Mouse (Mus musculus): Measurements from ENCODE around the gene Gpr4. TPM values are rescaled to one million over a fixed set of nuclear protein-coding genes. Genes with fewer than 3 reads are reported as not detected.

Gpr4 gene
- polyA plus RNA-seq, 1 experiment from 2014 or later = 2.3 TPM

DNA sequence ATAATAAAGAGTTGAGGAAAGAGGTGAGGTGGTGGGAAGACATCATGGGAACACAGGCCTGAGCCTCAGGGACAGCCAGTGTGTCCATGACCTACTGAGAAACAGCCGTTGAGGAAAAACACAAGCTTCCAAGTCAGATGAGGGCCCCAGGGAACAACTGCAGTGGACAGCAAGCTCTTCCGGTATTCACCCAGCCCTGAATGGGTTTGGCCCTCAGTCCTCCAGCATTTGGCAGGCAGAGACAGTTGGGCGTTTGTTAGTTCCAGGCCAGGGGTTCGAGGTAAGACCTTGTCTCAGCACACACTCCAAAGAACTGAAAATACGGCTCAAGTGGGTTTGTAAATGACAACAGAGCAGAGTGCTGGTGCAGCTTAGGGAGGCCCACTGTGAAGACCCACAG lies 41.1 kb downstream of the Gpr4 start:
- H3K27me3 ChIP-seq = no peaks in the 10 kb centered on the region
- no peak overlapping the region for H3K4me2 ChIP-seq
- no peak overlapping the region for H3K9ac ChIP-seq
- no peaks in the 10 kb centered on the region for H3K4me1 ChIP-seq (replicated peaks)
- ATAC-seq (ENCODE audit: low FRiP score) = no peak
- no peak overlapping the region for H3K27ac ChIP-seq
- WGBS = 75% methylated on average over 5 of the region's 5 CpGs
- H3K36me3 ChIP-seq = peaks cover 33% of the 10 kb centered on the region
- H3K9me3 ChIP-seq = no peaks in the 10 kb centered on the region
- H3K4me3 ChIP-seq = no peak overlapping the region

DNA sequence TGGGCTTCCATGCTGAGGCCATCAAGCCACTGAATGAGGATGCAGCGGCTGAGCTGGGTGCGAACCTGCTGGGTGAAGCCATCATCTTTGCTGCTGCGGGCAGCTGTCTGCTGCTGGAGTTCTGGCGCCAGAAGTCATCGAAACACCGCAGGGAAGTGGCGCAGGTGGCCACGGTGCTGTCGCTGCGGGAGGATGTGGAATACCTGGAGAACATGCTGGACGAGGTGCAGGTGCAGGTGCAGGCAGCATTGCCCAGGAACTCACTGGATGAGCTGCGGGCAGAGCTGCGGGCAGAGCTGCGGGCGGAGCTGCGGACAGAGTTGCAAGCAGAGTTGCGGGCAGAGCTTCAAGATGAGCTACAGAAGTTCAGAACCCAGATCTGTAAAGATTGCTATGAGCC lies 43.1 kb downstream of the Gpr4 start:
- Histone ChIP-seq H3K9me3 (no peaks in the 10 kb centered on the region), H3K27ac (no peak overlapping the region), H3K36me3 (peaks cover 52% of the 10 kb centered on the region), H3K4me2 (no peak overlapping the region), H3K4me3 (no peak overlapping the region), H3K27me3 (no peaks in the 10 kb centered on the region), H3K4me1 (replicated peaks) (no peaks in the 10 kb centered on the region), H3K9ac (no peak overlapping the region)
- WGBS = 87% methylated on average over 17 of the region's 17 CpGs
- ATAC-seq (ENCODE audit: low FRiP score) = no peak

DNA sequence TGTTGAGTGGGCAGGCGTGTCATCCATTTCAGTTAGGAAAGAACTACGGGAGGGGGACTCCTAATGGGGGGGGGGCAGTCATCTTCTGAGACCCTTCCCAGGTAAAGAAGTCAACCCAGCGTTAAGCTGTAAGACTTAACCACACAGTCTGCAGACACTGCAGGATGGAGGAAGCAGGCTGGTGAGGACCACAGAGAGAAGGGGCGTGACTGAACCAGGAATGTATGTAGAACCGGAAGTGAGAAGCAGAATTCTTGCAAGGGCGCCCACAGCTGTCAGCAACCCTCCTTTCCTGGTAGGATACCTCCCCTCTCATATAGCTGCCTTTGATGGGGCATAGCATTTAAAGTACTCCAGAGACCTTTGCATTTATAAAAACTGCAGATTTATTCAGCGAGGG lies 44.2 kb downstream of the Gpr4 start:
- WGBS = 91% methylated on average over 7 of the region's 7 CpGs
- no peak overlapping the region for H3K4me2 ChIP-seq
- no peak overlapping the region for H3K4me3 ChIP-seq
- no peaks in the 10 kb centered on the region for H3K27me3 ChIP-seq
- no peaks in the 10 kb centered on the region for H3K9me3 ChIP-seq
- H3K27ac ChIP-seq = no peak overlapping the region
- ATAC-seq (ENCODE audit: low FRiP score) = no peak
- no peaks in the 10 kb centered on the region for H3K4me1 ChIP-seq (replicated peaks)
- no peak overlapping the region for H3K9ac ChIP-seq
- H3K36me3 ChIP-seq = peaks cover 62% of the 10 kb centered on the region

DNA sequence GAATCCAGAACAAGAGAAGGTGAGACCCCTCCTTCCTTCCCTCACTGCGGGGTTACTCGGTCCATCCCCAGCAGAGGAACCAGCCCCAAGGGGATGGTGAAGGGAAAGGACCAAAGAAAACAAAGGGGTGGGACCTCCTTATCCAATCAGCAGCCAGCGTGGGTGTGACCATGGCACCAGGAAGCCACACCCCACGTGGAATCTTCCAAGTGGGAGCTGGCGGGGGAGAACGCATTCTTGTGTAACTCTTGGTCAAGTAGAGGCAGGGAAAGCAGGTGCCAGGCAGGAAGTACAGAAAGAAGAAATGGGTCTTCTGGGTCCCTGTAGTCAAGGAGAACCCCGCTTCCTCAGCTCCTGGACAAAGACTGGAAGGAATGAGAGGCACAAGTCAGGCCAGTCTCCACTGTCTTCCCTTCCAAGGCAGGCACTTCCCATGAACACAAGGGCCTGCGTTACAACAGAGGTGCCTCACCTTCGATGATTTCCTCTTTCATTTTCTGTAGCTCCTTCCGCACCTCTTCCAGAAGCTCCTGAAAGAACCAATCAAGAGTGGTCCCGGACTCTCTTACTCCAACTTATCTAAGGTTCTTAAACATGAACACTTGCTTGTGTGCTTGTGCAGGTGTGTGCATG lies 45.2 kb downstream of the Gpr4 start:
- H3K9ac ChIP-seq = no peak overlapping the region
- no peak overlapping the region for H3K4me2 ChIP-seq
- H3K9me3 ChIP-seq = no peaks in the 10 kb centered on the region
- ATAC-seq (ENCODE audit: low FRiP score) = peak; percentile 75
- no peak overlapping the region for H3K27ac ChIP-seq
- WGBS = 39% methylated on average over 11 of the region's 11 CpGs
- peaks cover 72% of the 10 kb centered on the region for H3K36me3 ChIP-seq
- no peak overlapping the region for H3K4me3 ChIP-seq
- no peaks in the 10 kb centered on the region for H3K27me3 ChIP-seq
- H3K4me1 ChIP-seq (replicated peaks) = no peaks in the 10 kb centered on the region

DNA sequence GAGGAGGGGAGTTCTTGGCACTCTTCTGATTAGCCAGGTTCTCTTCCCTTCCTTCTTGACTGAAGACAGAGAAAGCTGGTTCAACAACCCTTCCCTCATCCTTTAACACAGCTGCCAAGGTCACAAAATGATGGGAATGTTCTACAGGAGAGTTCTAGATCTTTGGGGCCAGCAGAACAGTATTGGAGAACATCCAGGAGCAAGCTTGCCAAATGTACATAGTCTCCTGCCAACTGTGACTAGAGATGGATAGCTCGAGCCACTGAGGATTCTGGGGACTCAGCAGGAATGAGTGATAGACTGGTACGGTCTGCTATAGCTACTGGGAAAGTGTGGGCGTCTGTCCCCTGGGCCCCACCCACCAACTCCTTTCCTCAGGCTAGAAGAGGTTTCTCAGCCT lies 46.0 kb downstream of the Gpr4 start:
- ATAC-seq (ENCODE audit: low FRiP score) = no peak
- H3K36me3 ChIP-seq = peaks cover 80% of the 10 kb centered on the region

DNA sequence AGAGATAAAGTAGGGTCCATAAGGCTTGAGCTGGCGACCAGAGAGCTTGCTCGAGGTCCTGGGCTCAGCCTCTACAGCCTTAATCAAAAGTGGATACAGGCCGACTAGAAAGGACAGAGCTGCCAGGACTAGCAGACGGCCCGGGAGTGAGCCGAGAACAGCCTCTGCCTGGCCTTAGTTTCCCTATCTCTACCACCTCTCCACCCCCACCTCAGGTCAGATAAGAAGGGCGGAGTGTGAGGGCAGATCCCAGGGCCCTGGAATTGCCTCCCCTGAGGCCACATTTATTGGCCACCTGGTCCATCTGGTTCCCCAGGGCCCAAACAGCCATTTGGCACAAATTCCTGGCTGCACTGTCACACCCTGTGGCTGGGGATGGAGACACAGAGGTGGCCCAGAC lies 52.8 kb downstream of the Gpr4 start:
- Histone ChIP-seq H3K9ac (no peak overlapping the region), H3K36me3 (peaks cover 46% of the 10 kb centered on the region), H3K4me3 (no peak overlapping the region), H3K27me3 (no peaks in the 10 kb centered on the region), H3K4me1 (replicated peaks) (peaks cover 29% of the 10 kb centered on the region), H3K9me3 (no peaks in the 10 kb centered on the region), H3K4me2 (no peak overlapping the region), H3K27ac (no peak overlapping the region)
- ATAC-seq (ENCODE audit: low FRiP score) = no peak
- 84% methylated on average over 7 of the region's 7 CpGs for WGBS

More for the DNA sequence above, 46.0 kb downstream of the Gpr4 start:
- H3K4me3 ChIP-seq = no peak overlapping the region
- no peak overlapping the region for H3K27ac ChIP-seq
- H3K4me1 ChIP-seq (replicated peaks) = no peaks in the 10 kb centered on the region
- WGBS = 83% methylated on average over 3 of the region's 3 CpGs
- H3K4me2 ChIP-seq = no peak overlapping the region
- H3K27me3 ChIP-seq = no peaks in the 10 kb centered on the region
- no peaks in the 10 kb centered on the region for H3K9me3 ChIP-seq
- no peak overlapping the region for H3K9ac ChIP-seq

DNA sequence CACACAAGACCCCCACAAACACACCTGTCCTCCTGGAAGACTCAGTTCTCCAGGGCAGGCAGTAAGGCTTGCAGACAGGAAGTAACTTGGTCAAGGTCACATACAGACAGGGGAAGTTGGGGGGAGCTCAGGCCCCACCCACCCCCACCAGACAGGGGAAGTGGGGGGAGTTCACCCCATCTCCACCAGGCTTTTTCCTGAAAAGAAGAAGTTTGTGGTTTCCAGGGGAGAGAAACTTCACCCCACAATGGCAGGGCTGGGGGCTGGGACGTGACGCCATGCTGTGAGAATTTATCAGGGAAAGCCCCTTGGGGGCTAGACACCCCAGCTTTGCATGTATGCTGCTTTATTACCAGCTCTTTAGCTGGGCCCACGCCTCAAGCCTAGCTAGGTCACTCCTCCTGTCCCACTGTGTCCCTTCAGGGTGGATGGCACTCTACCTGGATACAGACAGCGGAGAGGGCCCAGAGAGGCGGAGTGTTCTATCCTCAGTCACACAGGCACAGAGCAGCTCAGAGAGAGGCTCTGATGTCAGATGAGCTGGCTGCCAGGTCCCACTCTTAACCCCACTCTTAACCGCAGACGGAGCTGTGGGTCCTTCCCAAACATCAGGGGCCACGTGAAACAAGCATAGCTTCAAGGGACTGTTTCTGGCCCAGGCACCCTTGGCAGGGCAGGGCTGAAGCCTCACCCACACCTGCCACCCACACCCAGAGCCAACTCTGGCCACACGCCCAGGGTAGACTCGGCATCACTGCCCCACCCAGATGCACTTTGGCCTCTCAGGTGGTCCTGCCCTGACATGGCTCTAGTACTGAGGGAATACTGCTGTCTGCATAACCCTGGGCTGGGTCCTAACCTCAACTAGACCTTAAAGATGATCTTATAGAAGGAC lies 53.8 kb downstream of the Gpr4 start:
- no peak overlapping the region for H3K27ac ChIP-seq
- WGBS = 82% methylated on average over 10 of the region's 10 CpGs
- ATAC-seq (ENCODE audit: low FRiP score) = peak; percentile 22; the same call in 1 of the 2 replicates
- no peaks in the 10 kb centered on the region for H3K9me3 ChIP-seq
- H3K9ac ChIP-seq = no peak overlapping the region
- no peaks in the 10 kb centered on the region for H3K27me3 ChIP-seq
- H3K36me3 ChIP-seq = peaks cover 35% of the 10 kb centered on the region
- H3K4me3 ChIP-seq = no peak overlapping the region
- H3K4me2 ChIP-seq = no peak overlapping the region
- H3K4me1 ChIP-seq (replicated peaks) = peaks cover 39% of the 10 kb centered on the region

GRCm38 (mm10) chr7:19267051-19267450 lies 54.7 kb downstream of the Gpr4 start:
- no peak overlapping the region for H3K4me3 ChIP-seq
- no peak overlapping the region for H3K4me2 ChIP-seq
- no peak overlapping the region for H3K9ac ChIP-seq
- no peaks in the 10 kb centered on the region for H3K9me3 ChIP-seq
- peaks cover 28% of the 10 kb centered on the region for H3K36me3 ChIP-seq
- ATAC-seq (ENCODE audit: low FRiP score) = no peak
- peaks cover 39% of the 10 kb centered on the region for H3K4me1 ChIP-seq (replicated peaks)
- H3K27me3 ChIP-seq = no peaks in the 10 kb centered on the region
- H3K27ac ChIP-seq = no peak overlapping the region
- WGBS = 78% methylated on average over 10 of the region's 10 CpGs

DNA sequence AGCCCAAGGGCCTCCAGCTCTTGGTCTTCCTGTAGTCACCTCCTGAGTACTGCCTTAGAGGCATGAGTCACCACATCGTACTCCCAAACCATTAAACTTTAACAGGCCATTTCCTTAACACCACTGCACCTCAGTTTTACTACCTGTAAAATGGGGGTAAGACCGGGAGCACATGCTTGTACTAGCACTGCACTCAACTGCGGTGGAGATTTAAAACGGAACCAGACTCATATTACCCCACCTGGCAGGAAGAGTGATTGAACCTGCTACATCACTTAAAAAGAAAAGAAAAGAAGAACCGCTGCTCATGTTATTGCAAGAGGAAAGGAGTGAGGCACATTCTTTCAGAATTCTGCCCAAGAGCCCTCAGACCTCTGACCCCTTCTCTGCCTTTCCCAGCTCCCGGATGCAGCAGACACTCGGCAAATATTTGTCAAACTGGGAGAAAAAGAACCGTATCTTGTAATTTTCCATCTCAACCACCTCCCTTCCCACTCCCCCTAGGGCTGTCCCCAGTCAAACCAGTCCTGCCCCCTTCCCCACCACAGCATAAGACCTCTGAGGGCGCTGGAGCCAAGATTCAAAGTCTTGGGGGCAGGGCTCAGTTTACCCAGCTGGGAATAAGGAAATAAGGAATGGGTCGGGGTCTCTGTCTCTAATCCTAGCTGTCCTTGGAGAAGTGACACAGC lies 56.8 kb downstream of the Gpr4 start:
- H3K4me1 ChIP-seq (replicated peaks) = peaks cover 44% of the 10 kb centered on the region
- peak overlapping the region; percentile 95 for H3K9ac ChIP-seq
- no peak for ATAC-seq (ENCODE audit: low FRiP score)
- no peaks in the 10 kb centered on the region for H3K9me3 ChIP-seq
- peak overlapping the region; percentile 97 for H3K4me2 ChIP-seq
- peaks cover 8% of the 10 kb centered on the region for H3K36me3 ChIP-seq
- H3K4me3 ChIP-seq = peak overlapping the region; percentile 96
- H3K27ac ChIP-seq = peak overlapping the region; percentile 86; the same call in 1 of the 2 replicates
- 60% methylated on average over 10 of the region's 10 CpGs for WGBS
- 0 out of 2 replicates have a peak, but pooled peaks cover 2% of the 10 kb centered on the region for H3K27me3 ChIP-seq

DNA sequence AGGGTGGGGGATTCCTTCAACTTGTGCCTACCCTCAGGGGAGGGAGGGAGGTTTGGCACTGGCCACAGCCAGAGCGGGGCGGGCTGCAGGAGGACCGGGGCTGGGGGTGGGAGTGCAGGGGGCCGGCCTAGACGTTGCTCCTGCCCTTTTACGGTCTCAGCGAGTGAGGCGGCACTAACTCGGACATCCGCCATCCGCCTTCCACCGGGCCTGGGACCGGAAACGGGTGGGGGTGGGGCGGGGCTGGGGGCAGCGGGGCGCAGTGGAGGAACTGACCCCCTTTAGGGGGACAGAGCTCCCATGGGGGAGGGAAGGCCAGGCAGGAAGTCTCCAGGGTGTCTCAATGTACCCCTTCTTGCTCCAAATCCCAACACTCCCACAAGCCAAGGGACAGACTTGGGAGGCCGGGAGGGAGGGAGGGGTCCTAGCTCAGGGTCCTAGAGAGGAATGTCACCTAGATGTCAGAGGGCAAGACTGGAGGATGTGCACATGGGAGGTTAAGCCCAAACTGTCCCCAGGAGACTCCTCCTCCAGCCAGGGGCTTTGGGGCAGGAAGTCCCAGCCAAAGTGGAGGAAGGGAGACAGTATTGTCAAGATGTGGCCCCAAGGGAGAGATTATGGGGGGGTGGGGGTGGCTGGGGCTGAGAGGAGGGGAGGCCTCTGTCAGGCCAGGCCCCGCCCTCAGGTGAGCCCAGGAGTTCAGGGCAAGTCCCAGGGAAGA lies 57.5 kb downstream of the Gpr4 start:
- H3K27ac ChIP-seq = peak overlapping the region; percentile 86
- ATAC-seq (ENCODE audit: low FRiP score) = no peak
- WGBS = 0% methylated on average over 19 of the region's 19 CpGs

GRCm38 (mm10) chr7:19270509-19271237 lies 58.3 kb downstream of the Gpr4 start:
- Histone ChIP-seq H3K27ac (peak overlapping the region; percentile 86), H3K36me3 (no peaks in the 10 kb centered on the region), H3K9ac (peak overlapping the region; percentile 95), H3K27me3 (peaks cover 17% of the 10 kb centered on the region; the same call in 1 of the 2 replicates), H3K4me1 (replicated peaks) (peaks cover 38% of the 10 kb centered on the region), H3K4me3 (peak overlapping the region; percentile 96), H3K4me2 (peak overlapping the region; percentile 97), H3K9me3 (no peaks in the 10 kb centered on the region)
- ATAC-seq (ENCODE audit: low FRiP score) = no peak
- under 1% methylated on average over 21 of the region's 21 CpGs for WGBS

More for the DNA sequence above, 57.5 kb downstream of the Gpr4 start:
- H3K27me3 ChIP-seq = 0 out of 2 replicates have a peak, but pooled peaks cover 9% of the 10 kb centered on the region
- H3K4me2 ChIP-seq = peak overlapping the region; percentile 97
- peaks cover under 1% of the 10 kb centered on the region; the same call in 1 of the 2 replicates for H3K36me3 ChIP-seq
- H3K4me3 ChIP-seq = peak overlapping the region; percentile 96
- H3K4me1 ChIP-seq (replicated peaks) = peaks cover 44% of the 10 kb centered on the region
- peak overlapping the region; percentile 95 for H3K9ac ChIP-seq
- H3K9me3 ChIP-seq = no peaks in the 10 kb centered on the region

Measured in hindbrain, embryonic 13.5 days (tissue).